Mouse (Mus musculus) frontal cortex, adult 2 months (tissue): ENCODE results near the gene Vmn1r132. TPM values are rescaled to one million over a fixed set of nuclear protein-coding genes. Genes with fewer than 3 reads are reported as not detected.
"Not testable (repeated sequence)": the region's sequence is repeated elsewhere in the genome, so short reads cannot be mapped to it uniquely, and the experiment has no call there.

Experiments used
- DNase-seq, 2 experiments: peaks; one replicate each; pipeline ENCODE4 v3.0.0; 2022; ENCODE audit warnings: low spot score in 1 of 2; ENCODE audit errors: extremely low spot score in 1 of 2
- polyA plus RNA-seq: library from polyadenylated mRNA; depleted of rRNA; stranded (reverse); fragments of >200 nt; gene quantifications from 2 replicates; pipeline ENCODE4 v1.2.3, GENCODE M21; 2012; rRNA removed

Vmn1r132 gene
- polyA plus RNA-seq, result not detected in 2 replicates

GRCm38 (mm10) chr7:21613792-21614191 lies at the start of gene Vmn1r132:
Gene Vmn1r132 (plus strand): TSS chr7:21614092.
- DNase-seq, result not testable (repeated sequence)

Other genes with a start within 250 kb of the Vmn1r132 start
- not detected in 2 replicates for gene Gm6882, start 181.3 kb upstream of the Vmn1r132 start, polyA plus RNA-seq
- gene Vmn1r130, start 102.3 kb upstream of the Vmn1r132 start, polyA plus RNA-seq, result not detected in 2 replicates
- not detected in 2 replicates for gene Vmn1r131, start 68.0 kb upstream of the Vmn1r132 start, polyA plus RNA-seq
- gene Gm4175, start 147.4 kb downstream of the Vmn1r132 start, polyA plus RNA-seq, result not detected in 2 replicates
- gene Gm4177, start 182.6 kb downstream of the Vmn1r132 start, polyA plus RNA-seq, result not detected in 2 replicates
- gene Vmn1r135, start 218.3 kb downstream of the Vmn1r132 start, polyA plus RNA-seq, result not detected in 2 replicates
- gene Gm5725, start 230.2 kb downstream of the Vmn1r132 start, polyA plus RNA-seq, result not detected in 2 replicates